Mouse (Mus musculus): ENCODE data around the gene Angptl1. TPM values are rescaled to one million over a fixed set of nuclear protein-coding genes. Genes with fewer than 3 reads are reported as not detected.

Angptl1 gene
- polyA plus RNA-seq, 1 experiment from 2014 or later, result 3.2 TPM

DNA sequence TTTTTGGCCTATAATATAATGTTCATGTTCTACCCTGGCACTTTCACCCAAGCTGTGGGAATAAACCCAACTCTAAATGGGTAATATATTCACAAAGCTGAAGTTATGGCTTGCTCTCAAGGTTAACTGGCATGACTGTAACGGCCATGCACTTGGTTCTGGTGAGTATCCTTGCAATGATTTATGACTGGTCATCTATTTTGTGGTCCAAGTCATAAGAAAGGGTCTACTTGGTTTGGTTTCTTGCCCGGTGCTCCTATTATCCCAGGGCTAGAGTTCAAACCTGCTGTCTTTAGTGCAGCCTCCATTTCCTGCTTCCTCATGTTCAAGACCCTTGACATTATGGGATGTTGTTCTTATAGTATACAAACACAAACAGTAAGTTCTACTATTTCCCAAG is 46.4 kb downstream of the Angptl1 start:
- Histone ChIP-seq H3K4me3 (no peak overlapping the region), H3K36me3 (peaks cover 22% of the 10 kb centered on the region), H3K4me2 (no peak overlapping the region), H3K9me3 (no peaks in the 10 kb centered on the region), H3K4me1 (no peaks in the 10 kb centered on the region), H3K27ac (no peak overlapping the region), H3K9ac (no peak overlapping the region), H3K27me3 (no peaks in the 10 kb centered on the region)
- WGBS, result 78% methylated on average over 2 of the region's 2 CpGs
- no peak for ATAC-seq (ENCODE audit: borderline replicate concordance, extremely low read depth, low FRiP score, low TSS enrichment)

DNA sequence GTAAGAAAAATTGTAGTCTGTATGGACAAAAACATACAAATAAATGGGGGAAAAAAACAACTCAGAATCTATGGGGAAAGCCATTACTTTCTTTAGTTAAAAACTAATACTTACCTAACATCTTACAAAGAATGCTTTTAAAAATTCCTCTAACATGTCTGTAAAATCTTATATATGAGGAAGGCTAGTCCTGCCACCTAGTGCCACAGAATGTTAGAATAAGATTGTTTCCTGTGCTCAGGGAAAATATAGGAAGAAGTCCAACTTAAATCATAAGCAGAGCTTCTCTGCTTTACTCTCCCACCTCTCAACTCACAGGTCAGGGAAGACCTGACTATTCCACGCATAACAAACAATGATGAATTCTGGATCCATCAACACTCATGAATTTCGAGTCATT is 47.5 kb downstream of the Angptl1 start:
- H3K4me3 ChIP-seq, result no peak overlapping the region
- peaks cover 22% of the 10 kb centered on the region for H3K36me3 ChIP-seq
- ATAC-seq (ENCODE audit: borderline replicate concordance, extremely low read depth, low FRiP score, low TSS enrichment), result no peak
- no peaks in the 10 kb centered on the region for H3K9me3 ChIP-seq
- H3K27ac ChIP-seq, result no peak overlapping the region
- H3K4me2 ChIP-seq, result no peak overlapping the region
- no peak overlapping the region for H3K9ac ChIP-seq
- no peaks in the 10 kb centered on the region for H3K27me3 ChIP-seq
- H3K4me1 ChIP-seq, result no peaks in the 10 kb centered on the region
- WGBS, result 73% methylated on average over 2 of the region's 2 CpGs

DNA sequence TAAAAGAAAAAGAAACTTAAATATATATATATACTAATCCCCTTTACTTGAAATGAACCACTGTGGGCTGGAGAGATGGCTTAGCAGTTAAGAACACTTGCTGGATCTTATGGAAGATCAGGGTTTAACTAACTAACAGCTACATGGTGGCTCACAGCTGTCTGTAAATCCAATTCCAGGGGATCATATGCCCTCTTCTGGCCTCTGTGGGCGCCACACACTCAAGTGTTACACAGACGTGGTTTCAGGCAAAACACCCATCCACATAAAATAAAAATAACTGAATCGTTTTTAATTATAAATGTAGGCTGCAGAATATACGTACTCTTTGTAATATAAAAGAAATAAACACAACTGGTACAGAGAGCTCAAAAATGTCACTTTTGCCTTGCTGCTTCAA is 50.5 kb downstream of the Angptl1 start:
- Histone ChIP-seq H3K9ac (no peak overlapping the region), H3K4me2 (no peak overlapping the region), H3K27me3 (no peaks in the 10 kb centered on the region), H3K9me3 (no peaks in the 10 kb centered on the region), H3K4me1 (no peaks in the 10 kb centered on the region), H3K4me3 (no peak overlapping the region), H3K36me3 (peaks cover 11% of the 10 kb centered on the region; the same call in 1 of the 2 replicates), H3K27ac (no peak overlapping the region)
- no peak for ATAC-seq (ENCODE audit: borderline replicate concordance, extremely low read depth, low FRiP score, low TSS enrichment)
- WGBS, result 81% methylated on average over 4 of the region's 4 CpGs

DNA sequence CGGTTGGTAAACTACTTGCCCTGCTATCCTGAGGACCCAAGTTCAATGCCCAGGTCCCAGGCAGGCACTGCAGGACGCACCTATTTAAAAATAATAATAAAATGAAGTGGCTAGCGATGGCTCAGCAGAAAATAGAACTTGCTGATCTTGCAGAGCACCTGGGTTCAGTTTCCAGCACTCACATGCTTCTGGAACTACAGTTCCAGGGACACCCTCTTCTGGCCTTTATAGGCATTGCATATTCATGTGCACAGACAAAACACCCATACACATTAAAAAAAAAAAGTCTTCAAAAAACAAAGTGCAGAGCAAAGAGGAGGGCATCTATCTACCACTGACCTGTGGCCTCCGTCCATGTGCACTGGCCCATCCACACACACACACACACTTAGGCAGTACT is 53.2 kb downstream of the Angptl1 start:
- Histone ChIP-seq H3K27ac (no peak overlapping the region), H3K4me2 (no peak overlapping the region), H3K4me3 (no peak overlapping the region), H3K4me1 (no peaks in the 10 kb centered on the region), H3K9me3 (no peaks in the 10 kb centered on the region), H3K27me3 (no peaks in the 10 kb centered on the region), H3K9ac (no peak overlapping the region), H3K36me3 (0 out of 2 replicates have a peak, but pooled peaks cover 6% of the 10 kb centered on the region)
- WGBS, result 91% methylated on average over 4 of the region's 4 CpGs
- no peak for ATAC-seq (ENCODE audit: borderline replicate concordance, extremely low read depth, low FRiP score, low TSS enrichment)

DNA sequence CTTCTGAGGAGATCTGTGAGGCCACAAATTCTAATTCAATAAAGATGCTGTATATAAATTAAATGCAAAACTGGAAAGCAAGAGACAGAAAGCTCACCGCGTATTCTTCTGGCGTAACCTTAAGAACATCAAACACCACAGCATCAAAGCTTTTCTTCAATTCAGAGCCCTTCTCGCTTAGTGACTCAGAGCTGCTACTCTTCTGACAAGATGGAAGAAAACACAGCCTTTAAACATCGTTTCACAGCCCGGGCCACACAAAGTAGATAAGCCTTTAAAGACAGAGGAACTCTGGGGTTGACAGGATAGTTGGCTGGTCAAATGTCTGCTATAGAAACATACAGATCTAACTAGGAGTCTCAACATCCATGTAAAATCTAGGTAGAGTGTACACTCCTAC is 63.3 kb downstream of the Angptl1 start:
- H3K4me3 ChIP-seq, result no peak overlapping the region
- H3K27ac ChIP-seq, result no peak overlapping the region
- no peaks in the 10 kb centered on the region for H3K27me3 ChIP-seq
- peaks cover 14% of the 10 kb centered on the region; the same call in 1 of the 2 replicates for H3K36me3 ChIP-seq
- ATAC-seq (ENCODE audit: borderline replicate concordance, extremely low read depth, low FRiP score, low TSS enrichment), result no peak
- no peaks in the 10 kb centered on the region for H3K4me1 ChIP-seq
- no peaks in the 10 kb centered on the region for H3K9me3 ChIP-seq
- no peak overlapping the region for H3K9ac ChIP-seq
- 76% methylated on average over 6 of the region's 6 CpGs for WGBS
- H3K4me2 ChIP-seq, result no peak overlapping the region

DNA sequence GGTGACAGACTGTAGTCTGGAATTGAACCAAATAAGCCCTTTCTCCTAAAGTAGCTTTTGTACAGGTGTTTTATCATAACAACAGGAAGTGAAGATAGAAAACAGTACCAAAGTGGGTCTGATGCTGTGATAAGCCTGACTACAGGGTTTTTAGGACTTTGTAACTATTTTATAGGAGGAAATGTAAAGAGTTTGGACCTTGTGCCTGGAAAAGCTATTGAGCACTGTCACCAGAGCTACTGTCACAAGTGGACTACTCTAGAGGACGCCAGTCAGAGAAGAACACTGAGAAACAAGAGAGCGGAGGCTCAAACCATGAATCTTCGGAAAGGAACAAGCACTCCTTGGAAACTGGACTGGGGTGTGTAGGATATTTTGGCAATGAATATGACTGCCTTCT is 65.5 kb downstream of the Angptl1 start:
- Histone ChIP-seq H3K9ac (no peak overlapping the region), H3K4me1 (no peaks in the 10 kb centered on the region), H3K36me3 (peaks cover 16% of the 10 kb centered on the region; the same call in 1 of the 2 replicates), H3K27me3 (no peaks in the 10 kb centered on the region), H3K4me2 (no peak overlapping the region), H3K4me3 (no peak overlapping the region), H3K9me3 (no peaks in the 10 kb centered on the region), H3K27ac (no peak overlapping the region)
- ATAC-seq (ENCODE audit: borderline replicate concordance, extremely low read depth, low FRiP score, low TSS enrichment), result no peak
- 91% methylated on average over 3 of the region's 3 CpGs for whole genome bisulfite sequencing

DNA sequence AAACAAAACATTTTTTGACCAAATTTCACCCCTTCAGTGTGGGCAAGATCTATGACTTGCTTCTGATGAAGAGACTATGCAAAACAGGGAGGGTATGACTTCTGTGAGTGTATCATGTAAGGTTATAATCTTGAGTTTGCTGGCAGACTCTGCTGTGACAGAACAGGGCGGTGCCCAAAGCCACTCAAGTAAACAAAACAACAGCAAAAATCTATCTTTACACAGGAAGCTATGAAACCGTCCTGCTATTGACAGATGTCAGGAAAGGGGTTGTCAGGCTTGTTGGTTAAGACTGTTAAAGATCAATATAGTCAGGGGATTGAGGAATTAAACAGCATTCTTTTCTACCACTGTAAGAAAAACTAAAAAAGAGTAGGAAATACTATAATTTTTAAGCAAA is 67.3 kb downstream of the Angptl1 start:
- Histone ChIP-seq H3K9me3 (no peaks in the 10 kb centered on the region), H3K9ac (no peak overlapping the region), H3K36me3 (peaks cover 8% of the 10 kb centered on the region; the same call in 1 of the 2 replicates), H3K27ac (no peak overlapping the region), H3K27me3 (no peaks in the 10 kb centered on the region), H3K4me3 (no peak overlapping the region), H3K4me2 (no peak overlapping the region), H3K4me1 (no peaks in the 10 kb centered on the region)
- no peak for ATAC-seq (ENCODE audit: borderline replicate concordance, extremely low read depth, low FRiP score, low TSS enrichment)
- WGBS, result 63% methylated on average over 2 of the region's 2 CpGs

DNA sequence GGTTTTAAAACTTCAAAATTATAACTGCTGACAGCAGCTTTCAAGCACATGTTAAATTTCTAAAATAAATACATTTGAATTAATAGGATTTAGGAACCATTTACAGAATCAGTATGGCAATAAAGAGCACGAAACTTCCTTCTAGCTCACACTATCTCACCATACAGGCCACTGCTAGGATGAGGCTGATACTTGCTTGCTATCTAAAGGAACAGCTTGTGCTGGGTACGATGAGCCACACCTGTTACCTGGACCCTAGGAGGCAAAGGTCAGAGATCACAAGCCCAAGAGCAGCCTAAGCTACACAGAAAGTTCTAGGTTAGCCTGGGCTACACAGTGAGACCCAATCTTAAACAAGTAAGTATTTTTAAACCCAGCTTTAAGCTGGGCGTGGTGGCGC is 70.9 kb downstream of the Angptl1 start:
- H3K9me3 ChIP-seq, result no peaks in the 10 kb centered on the region
- WGBS, result 87% methylated on average over 4 of the region's 4 CpGs
- H3K4me3 ChIP-seq, result no peak overlapping the region
- peaks cover 8% of the 10 kb centered on the region; the same call in 1 of the 2 replicates for H3K36me3 ChIP-seq
- H3K27ac ChIP-seq, result no peak overlapping the region
- H3K4me2 ChIP-seq, result no peak overlapping the region
- no peaks in the 10 kb centered on the region for H3K27me3 ChIP-seq
- no peak for ATAC-seq (ENCODE audit: borderline replicate concordance, extremely low read depth, low FRiP score, low TSS enrichment)
- H3K4me1 ChIP-seq, result no peaks in the 10 kb centered on the region
- H3K9ac ChIP-seq, result no peak overlapping the region

DNA sequence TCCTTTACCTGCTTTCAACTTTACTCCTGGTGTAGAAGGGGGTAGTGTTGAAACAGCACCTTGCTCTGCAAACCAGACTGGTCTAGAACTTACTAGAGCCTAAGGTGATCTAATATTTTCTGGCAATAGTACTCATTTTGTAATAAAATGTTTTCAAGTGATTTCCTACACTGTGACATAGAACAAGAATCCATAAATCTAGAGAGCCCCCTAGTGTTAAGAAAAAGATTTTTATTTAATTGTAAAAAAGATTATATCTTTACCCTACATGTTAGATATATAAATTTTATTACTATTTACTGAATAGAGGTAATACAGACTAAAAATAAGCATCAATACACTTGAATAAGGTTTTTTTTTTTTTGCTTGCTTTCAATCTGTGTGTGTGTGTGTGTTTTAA is 71.5 kb downstream of the Angptl1 start:
- no peak for ATAC-seq (ENCODE audit: borderline replicate concordance, extremely low read depth, low FRiP score, low TSS enrichment)
- Histone ChIP-seq H3K36me3 (peaks cover 8% of the 10 kb centered on the region; the same call in 1 of the 2 replicates), H3K9ac (no peak overlapping the region), H3K9me3 (no peaks in the 10 kb centered on the region), H3K4me3 (no peak overlapping the region), H3K4me2 (no peak overlapping the region), H3K27ac (no peak overlapping the region), H3K4me1 (no peaks in the 10 kb centered on the region), H3K27me3 (no peaks in the 10 kb centered on the region)

Other genes with a start within 250 kb of the Angptl1 start
- 12.1 and 12.3 TPM in 2 replicates for gene Tor3a, start 164.2 kb upstream of the Angptl1 start, polyA plus RNA-seq (2015; fragmentation: Nextera tagmentation; extraction: Ambion mirVana)
- gene Fam20b, start 119.5 kb upstream of the Angptl1 start, polyA plus RNA-seq (2015; fragmentation: Nextera tagmentation; extraction: Ambion mirVana), result 24.5 and 24.7 TPM in 2 replicates
- gene Ralgps2, start 101.1 kb downstream of the Angptl1 start, polyA plus RNA-seq (2015; fragmentation: Nextera tagmentation; extraction: Ambion mirVana), result 70.1 and 83.0 TPM in 2 replicates